Mouse (Mus musculus) urinary bladder, postnatal 0 days (tissue): Measurements from ENCODE around the gene Il18rap. TPM values are rescaled to one million over a fixed set of nuclear protein-coding genes. Genes with fewer than 3 reads are reported as not detected.

Experiments
- polyA plus RNA-seq: library from polyadenylated mRNA; unstranded; fragments of >200 nt; fragmentation: Nextera tagmentation; extraction: Ambion mirVana; gene quantifications from 2 replicates; pipeline ENCODE4 v1.2.1, GENCODE M21; 2015

Gene Il18rap
- 0.33 and 0.44 TPM in 2 replicates for polyA plus RNA-seq

DNA sequence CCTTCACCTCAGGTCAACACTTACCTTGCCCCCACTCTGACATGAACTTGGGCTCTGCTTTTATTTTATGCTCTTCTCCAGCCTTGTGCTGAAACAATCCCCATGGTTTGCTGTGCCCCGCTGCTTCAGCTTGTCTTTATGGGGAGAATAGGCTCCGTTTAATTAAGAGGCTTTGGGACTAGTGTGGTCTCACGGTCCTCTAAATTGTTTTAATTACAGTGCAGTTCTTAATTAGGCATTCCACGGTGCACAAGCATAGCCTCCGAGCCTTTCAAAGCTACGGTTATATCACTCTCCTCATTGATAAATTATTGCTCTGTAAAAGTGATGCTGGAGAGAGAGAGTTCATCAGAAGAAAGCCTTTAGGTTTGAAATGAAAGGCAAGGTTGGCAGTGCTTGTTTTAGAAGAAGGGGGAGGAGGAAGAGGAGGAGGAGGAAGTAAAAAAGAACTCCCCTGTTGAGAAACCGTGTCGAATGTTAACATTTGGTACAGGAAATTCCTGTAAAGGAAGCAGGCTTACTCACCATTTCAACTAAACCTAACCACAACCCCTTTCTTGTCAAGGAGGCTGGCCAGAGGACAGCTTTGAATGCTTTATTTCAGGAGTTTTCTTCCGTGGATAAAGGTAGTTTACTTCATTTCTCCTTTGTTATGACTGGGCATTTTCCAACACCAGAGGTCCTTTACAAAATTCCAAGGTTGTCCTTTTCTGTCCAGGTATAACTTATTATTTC is at the start of gene Il18rap:
Gene Il18rap (plus strand): TSS at position 512 of the 735 bp plus-strand sequence.

DNA sequence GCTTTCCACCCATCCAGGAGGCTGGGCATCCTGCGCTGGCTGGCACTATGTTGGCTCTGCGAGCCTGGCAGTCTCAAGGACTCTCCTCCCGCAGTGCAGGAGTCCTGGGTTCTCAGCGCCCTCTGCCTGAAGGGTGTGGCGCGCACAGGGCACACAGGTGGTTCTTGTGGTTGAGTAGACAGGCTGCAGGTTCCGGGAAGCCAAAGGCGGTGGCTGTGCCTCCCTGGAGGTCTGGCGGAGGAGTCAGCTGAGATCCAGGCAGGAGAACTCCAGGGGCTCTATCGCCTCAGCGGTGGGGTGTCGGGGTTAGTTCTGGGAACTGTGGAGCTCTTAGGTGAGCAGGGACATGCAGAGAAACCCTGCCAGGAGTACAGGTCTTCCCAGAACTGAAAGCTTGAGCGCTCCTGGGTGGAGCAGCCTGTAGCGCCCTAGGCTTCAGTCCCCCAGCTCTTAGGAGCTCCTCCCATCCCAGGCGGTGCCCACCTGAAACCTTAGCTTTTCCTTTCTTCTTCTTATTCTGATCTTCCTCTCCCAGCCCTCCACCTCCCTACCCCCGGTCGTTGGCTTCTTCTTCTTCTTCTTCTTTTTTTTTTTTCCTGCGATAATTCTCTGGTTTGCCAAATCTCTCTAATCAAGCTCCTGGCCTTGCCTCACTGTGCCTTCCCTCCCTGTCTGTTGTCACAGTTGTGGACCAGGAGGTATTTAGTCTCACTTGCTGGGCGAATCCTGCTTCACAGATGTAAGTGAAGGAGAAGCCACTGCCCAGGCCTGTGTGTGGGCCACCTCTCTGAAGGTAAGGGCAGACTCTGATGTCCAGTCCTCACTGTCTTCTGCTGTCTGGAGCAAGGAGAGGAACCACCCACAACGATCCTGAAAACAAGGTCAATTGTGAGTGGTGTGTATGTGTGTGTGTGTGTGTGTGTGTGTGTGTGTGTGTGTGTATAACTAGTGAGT is 49.4 kb upstream of the Il18rap start, which contains the start of gene Il18r1:
Gene Il18r1 (plus strand): TSS at position 76 of the 954 bp plus-strand sequence.

DNA sequence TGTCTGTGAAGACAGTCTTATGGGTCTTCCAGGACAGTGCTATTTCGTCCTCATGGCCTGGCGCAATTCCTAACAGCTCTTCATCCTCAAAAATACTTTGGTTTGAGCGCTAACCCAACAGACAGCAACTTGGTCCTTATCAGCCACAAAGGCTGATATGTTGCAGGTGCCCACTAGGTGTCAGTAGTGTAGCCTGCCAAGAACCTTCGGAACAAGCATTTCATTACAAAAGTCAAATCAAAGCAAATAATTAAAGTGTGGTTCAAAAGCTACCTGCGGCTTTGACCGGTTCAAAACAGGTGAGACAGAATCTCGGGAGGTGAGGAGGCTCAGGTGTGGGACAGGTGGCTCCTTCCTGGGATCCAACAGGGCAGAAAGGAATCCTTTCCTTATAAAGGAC is 64.6 kb downstream of the Il18rap start, which contains the start of gene Slc9a4:
Gene Slc9a4 (plus strand): TSS at position 298 of the 400 bp plus-strand sequence.

Other genes with a start within 250 kb of the Il18rap start
- 4.2 and 6.1 TPM in 2 replicates for gene Il1rl2, start 190.8 kb upstream of the Il18rap start, polyA plus RNA-seq
- gene Il1rl1, start 85.8 kb upstream of the Il18rap start, polyA plus RNA-seq: 0.99 and 3.1 TPM in 2 replicates
- gene Il18r1, start 49.8 kb upstream of the Il18rap start, polyA plus RNA-seq: 5.5 and 5.8 TPM in 2 replicates
- 2.2 and 2.4 TPM in 2 replicates for gene Slc9a4, start 64.7 kb downstream of the Il18rap start, polyA plus RNA-seq
- 2.4 and 2.9 TPM in 2 replicates for gene Slc9a2, start 165.2 kb downstream of the Il18rap start, polyA plus RNA-seq